Mouse (Mus musculus) regulatory T cell (primary cell): ENCODE measurements around the gene Mark4.

Experiments used
- in situ Hi-C: fragments of 300-600 bp; cut with MboI, MseI; formaldehyde crosslinking; loops from one replicate; pipeline ENCODE4 v1.15.1; 2025; ENCODE audit warnings: high pct_unique_total_duplicates

Gene Mark4

DNA sequence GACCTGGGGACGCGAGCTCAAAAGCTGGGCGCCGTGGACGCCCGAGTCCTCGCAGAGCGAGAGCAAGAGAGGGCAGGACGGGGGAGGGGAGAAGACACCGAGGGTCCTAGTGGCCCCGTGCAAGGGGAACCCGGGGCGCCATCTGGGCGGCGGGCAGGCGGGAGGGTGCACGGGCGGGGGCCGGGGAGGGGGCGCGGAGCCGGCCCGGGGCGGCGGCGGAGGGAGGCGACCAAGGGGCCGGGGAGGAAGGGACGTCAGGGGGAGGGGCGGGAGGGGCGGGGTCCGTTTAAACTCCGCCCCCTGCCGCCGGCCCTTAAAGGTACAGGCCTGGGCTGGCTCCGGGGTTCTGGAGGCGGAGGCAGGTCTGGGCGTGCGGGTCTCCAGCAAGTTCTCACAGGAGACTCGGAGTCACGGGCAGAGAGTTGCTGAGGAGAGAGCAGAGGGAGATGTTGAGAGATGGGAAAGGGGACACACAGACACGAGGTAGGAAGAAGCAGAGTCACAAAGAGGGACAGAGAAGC lies at the start of gene Mark4:
TSS of gene Mark4 (minus strand) at position 231 of the 521 bp plus-strand sequence.
- in situ Hi-C loops: no loop called here

DNA sequence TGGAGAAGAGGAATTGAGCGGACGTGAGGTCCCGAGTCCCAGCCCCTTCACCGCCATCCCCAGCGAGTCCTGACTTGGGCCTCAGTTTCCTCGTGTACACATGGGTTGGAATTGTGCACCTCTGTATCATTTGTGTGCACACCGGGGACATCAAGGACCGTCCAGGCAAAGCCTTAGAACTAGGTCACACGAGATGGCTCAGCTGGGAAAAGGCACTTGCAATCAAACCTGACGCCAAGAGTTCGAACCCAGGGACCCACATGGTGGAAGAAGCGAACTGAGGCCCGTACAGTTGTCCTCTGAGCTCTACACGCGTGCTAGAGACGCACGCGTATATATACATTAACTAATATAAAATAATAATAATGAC lies 49.0 kb upstream of the Mark4 start:
- in situ Hi-C loops: no loop called here

DNA sequence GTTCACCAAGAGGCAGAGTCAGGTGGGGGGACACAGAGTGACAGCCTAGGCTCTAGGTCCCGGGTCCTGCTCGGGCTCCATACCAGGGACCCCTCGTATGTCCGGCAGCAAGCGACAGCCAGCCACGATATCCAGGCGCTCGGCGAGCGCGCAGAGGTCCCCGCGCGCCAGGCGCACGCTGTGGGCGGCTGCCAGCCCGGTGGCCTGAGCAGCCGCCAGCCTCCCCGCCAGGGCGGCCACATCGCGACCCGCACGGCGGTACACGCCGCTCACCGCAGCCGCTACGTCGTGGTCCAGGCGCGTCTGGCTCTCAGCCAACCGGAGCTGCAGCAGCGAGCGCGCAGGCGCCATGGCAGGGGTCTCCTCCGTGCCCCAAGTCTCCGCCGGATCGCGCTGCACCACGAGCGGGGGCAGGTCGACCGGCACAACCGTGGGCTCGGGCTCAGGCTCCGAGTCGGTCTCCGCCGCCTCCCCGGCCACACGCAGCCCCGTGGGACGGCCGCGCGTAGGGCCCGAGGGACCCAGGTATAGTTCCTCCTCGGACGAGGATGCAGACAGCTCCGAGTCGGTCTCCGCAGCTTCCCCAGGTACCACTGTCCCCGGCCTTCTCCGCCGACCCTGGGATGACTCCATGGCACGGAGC lies 48.5 kb upstream of the Mark4 start:
- in situ Hi-C loops: no loop called here

DNA sequence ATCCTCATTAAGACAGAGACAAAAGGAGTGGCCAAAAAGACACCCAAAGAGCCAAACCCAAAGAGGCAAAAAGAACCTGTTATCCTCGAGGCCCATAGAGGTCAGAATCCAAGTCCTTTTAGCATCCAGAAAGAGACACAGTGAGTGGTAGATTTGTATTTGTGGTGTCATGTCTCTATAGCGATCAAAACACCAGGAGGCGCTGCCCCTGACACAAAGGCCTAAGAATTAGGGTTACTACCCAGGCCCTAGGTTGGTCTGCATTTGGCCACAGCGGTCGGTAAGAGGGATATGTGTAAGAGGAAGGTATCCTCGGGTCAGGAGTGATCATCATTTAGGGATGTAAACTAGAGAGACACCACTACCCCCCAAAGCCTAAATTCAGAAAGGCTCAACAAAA lies 47.7 kb upstream of the Mark4 start:
- in situ Hi-C loops: no loop called here

DNA sequence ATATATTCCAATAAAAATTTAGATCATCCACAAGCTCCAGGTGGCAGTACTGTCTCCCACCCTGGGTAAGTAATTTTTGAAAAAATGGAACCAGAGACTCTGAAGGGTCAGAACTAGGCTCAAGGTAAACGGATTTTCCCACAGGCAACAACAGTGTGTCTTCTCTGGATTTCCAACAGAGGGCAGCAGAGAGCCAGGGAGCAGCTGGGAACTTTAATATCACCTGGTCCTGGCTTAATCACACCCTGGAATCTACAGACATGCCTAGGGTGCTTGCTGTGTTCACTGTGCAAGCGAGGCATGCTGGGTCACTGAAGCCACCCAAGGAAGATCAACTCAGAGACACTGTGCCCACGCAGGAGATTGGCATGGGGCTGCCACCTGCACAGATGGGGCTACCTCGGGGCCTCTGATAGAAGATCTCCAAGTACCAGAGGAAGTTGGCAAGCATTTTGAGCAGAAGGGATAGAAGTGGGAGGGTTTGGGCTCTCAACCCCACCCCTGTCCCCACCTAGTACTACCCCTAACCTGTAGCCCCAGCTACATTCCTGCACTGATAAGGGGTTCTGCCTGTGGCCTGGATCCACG lies 45.0 kb upstream of the Mark4 start:
- in situ Hi-C loops: no loop called here

DNA sequence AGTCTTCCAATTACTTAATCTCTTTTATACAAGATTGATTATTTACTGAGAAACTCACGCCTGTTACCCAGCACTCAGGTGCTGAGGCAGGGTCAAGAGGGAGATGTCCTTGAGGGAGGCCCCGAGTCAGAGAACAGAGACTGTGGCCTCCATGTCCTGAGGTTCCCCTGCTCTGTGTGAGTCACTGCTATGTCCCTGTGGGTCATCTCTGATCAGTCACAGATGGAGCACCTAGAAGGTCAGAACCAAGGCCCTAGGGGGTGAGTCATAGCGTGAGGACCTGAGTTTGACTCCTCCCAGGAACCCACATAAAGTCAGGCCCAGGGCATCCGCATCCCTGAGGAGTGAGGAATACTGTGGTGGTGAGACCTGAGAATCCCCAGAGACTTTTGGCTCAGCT lies 43.0 kb upstream of the Mark4 start:
- in situ Hi-C loops: no loop called here

DNA sequence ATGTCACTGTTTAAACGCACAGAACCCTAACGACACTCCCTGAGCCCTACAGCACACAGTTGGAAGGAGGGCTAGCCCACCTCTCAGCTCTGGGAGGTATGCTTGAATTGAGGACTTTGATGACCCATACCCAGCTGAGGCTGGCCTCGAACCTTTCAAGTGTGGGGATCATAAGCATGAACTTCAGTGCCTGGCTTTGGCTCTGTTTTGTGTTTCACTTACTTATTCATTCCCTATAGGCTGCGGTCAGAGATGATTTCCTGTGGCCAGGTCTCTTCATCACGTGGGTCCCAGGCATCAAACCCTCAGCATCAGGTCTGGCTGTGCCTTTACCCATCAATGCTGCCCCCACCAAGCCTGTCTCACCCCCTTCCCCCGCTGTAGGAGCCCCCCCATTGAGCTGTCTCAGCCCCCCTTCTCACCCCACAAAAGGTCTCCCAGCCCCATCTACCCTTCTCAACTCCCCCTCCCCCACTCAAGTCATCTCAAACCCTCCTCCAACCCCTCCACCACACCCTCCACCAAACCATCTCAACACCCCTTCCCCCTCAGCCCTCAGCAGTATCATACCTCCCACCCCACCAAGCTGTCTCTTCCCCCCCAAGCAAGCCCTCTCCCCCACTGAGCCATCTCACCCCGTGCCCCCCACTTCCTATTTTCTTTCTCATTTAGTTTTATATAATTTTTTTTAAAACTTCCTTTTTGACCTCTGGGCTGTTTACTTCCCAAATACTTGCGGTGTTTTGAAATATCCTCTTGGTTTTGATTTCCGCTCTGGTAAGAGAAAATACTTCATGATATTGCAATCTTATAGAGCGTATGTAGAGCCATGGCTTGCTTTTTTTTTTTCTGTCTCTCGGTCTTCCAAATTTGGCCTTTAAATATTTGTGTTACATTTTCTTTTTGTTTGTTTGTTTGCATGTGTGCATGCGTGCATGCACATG lies 42.1 kb upstream of the Mark4 start:
- in situ Hi-C loops: no loop called here

DNA sequence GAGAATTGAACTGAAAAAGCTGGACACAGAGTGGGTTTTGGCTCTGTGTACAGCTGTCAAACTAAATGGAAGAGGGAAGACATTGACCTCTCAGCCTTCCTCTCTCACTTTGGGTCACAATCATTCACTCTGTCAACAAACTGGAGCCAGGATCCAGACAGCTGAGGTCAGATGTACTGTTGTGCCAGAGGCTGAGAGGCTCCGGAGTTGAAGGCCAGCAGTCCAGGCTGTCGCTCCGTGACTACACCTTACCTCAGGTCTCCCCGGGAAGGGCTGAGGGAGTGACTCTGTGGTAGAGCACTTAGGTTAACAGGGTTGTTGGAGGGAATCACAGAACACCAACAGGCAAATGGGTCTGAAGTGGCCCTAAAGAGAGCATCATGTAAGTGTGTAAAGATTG lies 39.7 kb upstream of the Mark4 start:
- in situ Hi-C loops: loop anchor here (5.0 kb wide), 1 partner anchor 76 kb away; no protein-coding TSS in a partner anchor

DNA sequence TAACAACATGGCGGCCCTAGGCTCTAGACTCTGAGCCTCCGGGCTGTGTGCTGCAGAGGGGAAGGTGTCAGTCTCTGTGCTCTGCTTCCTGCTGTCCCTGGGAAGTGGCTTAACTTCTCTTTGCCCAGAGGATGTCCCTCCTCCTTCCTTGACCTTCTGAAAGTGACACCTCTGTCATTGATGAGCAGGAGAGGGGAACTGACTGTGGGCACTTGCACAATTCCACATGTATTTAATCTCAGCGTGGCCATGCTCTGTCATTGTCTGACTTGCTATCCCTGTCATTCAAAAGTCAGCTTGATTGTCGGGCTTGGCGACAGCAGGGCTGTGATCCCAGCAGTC lies 37.6 kb upstream of the Mark4 start:
- in situ Hi-C loops: loop anchor here (5.0 kb wide), 1 partner anchor 74 kb away; no protein-coding TSS in a partner anchor

DNA sequence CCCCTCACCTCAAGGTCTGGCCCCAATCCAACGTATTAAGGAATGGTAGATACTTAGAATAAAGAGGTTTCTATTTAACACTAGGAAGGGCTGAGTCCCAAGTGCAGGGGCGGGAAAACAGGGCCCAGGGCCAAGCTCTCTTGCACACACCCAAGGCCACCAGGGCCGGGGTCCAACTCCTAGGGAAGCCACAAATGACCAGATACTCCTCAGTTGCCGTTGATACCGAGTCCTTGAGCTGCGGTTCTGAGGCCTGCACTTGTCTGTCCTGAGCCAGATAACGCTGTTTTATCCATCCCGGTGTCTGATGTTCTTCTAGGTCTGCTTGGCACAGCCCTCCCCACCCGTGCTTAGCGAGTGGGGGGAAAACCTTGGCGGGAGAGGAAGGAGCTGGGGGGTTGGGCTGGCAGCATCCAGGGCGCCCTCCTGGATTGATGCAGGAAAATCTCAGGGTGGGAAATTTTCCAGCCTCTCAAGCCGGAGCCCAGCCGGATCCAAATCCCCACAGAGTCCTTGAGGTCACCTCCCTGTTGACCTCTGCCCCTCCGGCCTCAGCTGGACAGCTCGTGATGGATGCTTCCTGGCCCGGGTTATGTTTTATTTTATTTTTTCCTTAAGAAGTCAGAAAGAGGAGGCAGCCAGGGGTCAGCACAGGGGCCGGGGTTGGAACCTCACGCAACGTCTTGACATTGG lies 37.0 kb upstream of the Mark4 start:
- in situ Hi-C loops: loop anchor here (5.0 kb wide), 1 partner anchor 73 kb away; no protein-coding TSS in a partner anchor

DNA sequence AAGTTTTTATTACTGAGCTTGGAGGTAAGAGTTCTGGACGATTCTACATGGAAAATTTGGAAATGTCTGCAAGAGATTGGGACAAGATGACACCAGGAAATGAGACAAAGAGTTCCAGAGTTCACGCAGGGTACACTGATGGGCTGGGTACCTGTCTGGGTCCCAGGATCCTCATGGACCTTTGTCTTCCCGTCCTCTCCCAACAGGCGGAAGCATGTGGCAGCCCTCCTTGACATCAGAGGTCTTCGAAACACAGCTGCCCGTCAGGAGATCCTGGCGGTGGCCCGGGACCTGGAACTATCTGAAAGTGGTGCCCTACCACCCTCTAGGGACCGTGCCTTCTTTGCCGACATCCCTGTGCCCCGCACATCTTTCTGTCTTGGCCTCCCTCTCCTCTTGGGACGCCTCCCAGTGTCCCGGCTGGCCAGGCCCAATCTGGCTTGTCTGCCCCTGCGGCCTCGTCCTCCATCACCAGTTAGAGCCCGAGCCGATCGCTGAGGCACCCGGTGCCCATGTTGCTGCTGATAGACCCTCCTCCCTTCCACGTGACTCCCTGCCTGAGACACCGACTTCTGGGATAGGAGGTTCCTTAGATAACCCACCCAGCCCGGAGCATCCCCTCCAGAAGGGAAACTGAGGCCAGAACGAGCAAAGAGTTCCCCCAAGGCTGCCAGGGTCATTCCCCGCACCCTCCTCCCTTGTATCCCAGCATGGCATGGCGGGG lies 36.3 kb upstream of the Mark4 start:
- in situ Hi-C loops: loop anchor here (5.0 kb wide), 1 partner anchor 73 kb away; no protein-coding TSS in a partner anchor

DNA sequence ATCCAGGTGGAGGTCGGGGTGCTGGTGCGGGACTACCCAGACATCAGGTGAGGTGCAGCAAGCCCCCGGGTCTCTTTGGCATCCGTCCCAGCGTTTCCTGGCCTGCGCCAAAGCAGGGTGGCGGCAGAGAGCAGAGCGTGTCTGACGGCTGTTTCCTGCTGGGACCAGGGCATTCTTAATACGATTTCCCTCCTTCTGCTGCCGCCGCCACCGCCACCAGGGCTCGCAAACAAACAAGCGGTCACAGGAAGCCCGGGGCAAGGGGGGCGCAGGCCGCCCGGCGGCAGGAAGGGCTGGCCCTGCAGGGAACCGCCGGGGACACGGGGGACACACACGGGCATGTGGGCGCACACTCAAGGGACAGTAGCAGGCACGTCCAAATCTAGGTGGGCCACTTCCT lies 33.1 kb upstream of the Mark4 start:
- in situ Hi-C loops: no loop called here

DNA sequence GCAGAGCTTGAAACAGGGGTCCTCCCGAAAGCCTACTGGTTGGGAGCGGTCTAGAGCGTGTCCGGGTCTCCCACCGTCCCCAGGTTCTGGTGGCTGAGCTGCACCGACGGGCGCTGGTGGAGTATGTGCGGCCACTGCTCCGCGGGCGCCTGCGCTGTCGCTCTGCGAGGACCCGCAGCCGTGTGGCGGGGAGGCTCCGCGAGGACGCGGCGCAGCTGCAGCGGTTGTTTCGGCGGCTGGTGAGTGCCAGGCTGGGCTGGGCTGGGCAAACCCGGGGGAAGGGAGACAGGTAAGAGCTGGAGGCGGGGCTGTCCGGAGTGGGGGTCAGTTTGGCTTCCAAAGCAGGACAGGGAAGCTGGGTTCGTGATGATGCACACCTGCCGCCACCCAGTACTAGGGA lies 30.9 kb upstream of the Mark4 start:
- in situ Hi-C loops: no loop called here

DNA sequence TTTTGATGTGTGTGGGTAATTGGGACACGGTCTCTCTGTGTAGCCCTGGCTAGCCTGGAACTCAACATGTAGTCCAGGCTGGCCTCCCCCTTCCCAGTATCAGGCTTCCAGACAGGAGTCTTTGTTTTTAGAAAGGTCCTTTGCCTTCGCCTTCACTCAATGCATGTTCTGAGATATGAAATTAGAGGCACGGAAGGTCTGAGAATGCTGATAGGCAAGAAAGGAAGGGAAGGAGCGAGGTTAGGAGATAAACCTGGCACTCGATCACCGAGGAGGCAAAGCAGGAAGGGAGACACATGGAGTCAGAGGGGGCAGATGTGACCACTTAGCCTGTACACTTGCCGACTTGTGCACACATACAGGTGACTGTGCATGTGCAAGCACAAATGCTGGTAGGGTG lies 27.9 kb upstream of the Mark4 start:
- in situ Hi-C loops: no loop called here

DNA sequence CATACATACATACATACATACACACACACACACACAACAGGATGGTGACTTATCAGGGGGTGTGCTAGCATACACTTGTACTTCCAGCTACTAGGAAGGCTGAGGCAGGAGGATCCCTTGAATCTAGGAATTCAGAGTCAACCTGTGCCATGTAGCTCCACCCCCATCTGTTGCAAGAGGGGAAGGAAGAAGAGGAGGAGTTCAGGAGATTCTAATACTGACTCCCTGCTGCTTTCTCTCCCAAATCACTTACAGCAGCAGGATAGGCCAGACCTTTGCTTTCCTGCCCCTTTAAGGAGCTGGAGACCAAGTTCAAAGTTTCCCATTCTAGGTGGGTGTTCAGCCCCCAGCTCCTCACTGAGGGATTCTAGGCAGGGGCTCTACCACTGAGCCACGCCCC lies 26.9 kb upstream of the Mark4 start:
- in situ Hi-C loops: no loop called here

DNA sequence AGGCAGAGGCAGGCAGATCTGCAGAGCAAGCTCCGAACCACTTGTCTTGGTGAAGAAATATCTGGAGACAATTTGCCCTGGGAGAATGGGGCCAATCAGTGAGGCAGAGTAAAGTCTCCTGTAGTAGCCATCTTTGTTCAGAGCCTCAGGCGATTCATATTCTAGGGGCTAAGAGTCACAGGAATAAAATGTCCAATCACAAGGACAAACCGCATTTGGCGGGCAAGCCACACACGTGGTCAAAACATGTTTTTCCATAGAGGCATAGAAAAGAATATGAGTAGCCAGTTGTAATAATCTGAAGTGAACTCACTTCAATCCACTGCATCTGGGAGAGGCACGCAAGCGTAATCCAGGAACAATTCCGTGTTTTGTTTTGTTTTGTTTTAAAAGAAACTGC lies 24.7 kb upstream of the Mark4 start:
- in situ Hi-C loops: no loop called here

DNA sequence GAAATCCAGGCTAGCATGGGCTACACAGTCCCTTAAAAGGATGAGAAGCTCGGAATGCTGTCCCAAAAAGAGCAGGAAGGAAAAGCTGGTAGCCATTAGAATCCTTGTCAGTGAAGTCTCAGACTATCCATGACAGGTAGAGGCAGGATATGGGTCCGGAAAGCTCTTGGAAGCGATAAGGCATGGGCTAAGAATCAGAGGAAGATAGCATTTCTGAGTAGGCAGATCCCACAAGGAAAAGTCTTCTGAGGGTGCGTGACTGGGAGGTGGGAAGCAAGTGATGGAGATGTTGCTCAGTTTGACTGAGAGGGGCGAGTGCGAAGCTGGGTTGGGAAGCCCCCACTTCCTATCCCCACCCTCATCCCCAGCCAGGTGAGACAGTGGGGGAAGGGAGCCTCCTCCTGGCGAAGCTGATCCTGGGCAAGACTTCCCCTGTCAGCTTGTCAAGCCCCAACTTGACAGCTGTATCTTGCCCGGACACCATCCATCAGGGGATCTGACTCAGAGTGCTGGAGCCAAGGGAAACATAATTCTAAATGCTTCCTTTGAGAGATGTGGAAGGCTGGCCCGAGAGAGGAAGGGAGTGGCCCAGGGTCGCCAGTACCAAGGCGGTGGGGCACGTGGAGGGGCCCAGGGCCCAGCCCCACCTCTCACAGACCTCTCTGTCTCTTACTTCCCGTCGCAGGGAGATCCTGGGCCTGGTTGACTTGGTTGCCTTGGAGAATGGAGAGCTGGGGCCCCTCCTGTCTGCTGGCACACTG lies 19.2 kb upstream of the Mark4 start:
- in situ Hi-C loops: no loop called here

DNA sequence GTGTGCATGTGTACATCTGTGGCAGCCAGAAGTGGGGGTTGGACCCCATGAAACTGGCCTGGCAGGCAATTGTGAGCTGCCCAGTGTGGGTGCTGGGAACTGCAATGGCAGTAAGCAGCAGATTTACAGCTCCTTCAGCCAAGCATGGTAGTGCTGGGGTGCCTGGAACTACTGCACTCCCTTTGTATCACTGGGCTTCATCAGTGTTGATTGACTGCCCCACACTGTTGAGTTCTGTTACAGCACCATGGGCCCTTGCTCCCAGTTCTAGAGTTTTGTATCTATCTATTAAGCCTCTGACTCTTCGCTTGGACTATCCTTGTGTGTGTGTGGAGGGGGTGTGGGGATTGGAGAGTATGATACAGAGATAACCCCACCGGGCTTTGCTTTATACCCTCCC lies 18.5 kb upstream of the Mark4 start:
- in situ Hi-C loops: no loop called here

DNA sequence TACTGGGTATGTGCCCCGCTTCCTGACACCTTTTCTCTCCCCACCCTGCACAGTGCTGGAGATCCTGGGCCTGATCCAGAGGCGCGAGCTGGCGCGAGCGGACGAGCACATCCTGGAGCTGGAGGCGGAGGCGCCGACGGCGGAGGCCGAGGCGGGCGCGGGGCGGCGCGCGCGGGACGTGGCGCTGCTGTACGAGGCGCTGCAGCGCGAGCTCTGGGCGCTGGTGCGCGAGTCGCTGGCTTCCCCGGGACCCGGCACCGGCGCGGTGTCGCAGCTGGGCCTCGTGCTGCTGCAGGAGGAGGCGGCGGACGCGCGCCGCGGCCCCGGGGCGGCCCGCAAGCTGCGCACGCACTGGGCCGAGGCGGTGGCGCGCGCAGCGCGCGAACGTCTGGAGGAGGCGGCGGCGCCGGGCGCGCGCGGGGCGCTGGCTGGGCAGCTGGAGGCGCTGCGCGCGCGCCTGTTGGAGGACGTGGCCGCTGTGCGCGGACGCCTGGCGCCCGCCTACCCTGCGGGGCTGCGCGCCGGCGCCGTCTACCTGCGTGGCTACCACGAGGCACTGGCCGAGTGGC lies 15.3 kb upstream of the Mark4 start:
- in situ Hi-C loops: no loop called here

DNA sequence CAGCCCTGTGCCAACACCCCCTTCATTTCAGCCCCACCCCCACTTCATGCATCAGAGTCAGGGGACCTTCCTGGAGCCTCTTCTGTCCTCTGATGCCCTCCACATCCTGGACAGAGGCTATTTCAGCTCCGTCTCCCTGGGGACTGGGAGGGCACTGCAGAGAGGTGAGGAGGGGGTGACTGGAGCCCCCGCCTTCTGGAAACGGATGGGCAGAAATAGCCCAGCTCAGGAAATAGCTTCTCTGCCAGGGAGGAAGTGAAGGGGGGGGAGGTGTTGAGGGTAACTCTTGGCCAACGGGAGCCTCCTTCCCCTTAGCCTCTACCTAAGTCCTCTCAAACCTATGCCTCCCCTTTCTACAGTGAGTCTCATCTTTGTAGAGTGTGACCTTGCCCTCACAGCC lies 13.8 kb upstream of the Mark4 start:
- in situ Hi-C loops: no loop called here
